Mouse (Mus musculus): ENCODE results near the gene Foxf1. TPM values are rescaled to one million over a fixed set of nuclear protein-coding genes. Genes with fewer than 3 reads are reported as not detected.

The Foxf1 gene
- polyA plus RNA-seq, 1 experiment: 2.1 TPM

DNA sequence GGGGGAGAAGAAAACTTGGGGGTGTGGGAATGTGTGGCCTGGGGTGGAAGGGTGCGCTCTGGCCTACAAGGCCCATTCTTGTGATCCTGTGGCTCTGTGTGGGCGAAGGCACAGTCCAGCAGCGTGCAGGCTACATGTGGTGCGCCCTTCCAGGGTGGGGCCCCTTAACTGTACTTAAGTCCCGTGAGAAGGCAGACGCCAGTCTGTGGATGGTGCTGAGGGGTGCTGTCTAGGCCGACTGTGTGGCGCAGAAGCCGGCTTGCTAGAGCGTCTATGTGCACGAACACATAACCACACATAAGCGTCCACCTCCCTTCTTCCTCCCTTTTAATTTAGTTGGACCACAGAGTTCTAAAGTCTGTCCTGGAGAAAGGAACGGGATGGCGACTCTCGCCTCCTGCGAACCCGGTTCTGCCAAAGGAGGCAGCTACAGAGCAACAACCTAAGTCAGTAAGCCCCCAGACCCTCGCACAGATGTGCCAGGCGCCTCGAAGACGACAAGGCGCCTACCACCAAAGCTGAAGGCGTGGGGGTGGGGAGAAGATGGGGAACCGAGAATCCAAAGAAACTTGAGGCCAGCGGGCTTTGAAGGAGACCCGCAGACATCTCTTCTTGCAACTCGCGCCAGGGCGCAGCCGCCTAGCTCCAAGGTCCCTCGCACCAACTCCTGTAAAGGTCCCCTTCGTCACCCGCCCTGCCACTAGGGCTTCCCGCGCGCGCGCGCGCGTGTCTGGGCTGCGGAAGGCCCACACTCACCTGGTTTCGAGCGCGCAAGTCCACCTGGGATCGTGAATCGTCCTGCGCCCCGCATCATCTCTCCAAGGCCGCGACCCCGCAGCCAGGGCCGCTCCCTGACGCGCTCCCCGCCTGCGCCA is 1.7 kb upstream of the Foxf1 start:
- no peak for DNase-seq (ENCODE audit: extremely low spot score in 1 of 2, low spot score in 1 of 2)

DNA sequence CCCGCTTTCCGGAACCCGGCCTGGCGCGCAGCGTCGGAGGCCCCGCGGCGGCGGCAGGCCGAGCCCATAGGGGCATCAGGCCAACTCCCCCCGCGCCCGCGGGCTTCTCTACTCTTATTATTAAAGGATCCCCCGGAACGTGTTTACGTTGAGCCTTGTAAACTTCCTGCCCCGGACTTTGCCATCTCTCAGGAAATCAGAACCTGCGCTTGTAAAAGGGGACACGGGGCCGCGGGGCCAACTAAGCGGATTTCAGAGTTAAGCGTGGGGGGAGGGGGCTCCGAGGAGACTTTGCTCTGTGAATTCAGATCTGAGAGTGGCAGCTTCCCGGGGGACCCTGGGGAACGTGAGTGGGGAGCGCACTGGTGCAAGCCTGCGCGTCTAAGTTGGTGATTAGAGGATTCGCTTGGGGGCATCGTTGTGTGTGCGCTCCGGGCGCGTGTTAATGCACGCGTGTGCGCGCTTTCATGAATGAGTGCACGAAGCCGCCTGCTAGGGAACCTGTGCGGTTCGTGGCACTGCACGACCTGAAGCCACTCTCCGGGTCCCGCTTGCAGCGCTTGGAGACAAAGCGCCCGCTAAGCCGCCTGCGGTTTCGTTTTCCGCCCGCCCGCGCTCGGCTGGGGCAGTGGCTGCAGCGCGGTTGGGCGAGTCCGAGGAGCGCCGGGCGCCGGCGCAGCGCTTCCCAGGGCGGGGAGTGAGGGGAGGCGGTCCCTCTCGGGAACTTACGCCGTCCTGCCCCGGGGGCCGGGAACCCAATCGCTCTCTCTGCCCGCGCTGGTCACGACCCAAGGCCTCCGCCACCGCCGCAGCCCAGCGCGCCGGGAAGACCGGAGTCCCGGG is 872 bp upstream of the Foxf1 start:
- no peak for DNase-seq (ENCODE audit: extremely low spot score in 1 of 2, low spot score in 1 of 2)

DNA sequence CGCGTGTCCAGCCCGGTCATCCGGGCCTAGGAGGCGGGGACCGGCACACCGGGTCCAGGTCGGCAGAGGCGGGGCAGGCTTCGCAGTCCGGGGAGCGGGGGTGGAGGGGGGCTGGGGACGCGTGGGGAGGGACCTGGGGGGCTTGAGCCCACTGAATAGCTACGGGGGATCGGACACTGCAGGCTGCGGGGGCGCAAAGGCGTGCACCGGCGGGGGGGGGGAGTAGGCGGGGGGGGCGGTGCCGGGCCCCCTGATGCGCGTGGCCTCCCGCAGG is 313 bp upstream of the Foxf1 start:
- DNase-seq (ENCODE audit: extremely low spot score in 1 of 2, low spot score in 1 of 2): no peak

DNA sequence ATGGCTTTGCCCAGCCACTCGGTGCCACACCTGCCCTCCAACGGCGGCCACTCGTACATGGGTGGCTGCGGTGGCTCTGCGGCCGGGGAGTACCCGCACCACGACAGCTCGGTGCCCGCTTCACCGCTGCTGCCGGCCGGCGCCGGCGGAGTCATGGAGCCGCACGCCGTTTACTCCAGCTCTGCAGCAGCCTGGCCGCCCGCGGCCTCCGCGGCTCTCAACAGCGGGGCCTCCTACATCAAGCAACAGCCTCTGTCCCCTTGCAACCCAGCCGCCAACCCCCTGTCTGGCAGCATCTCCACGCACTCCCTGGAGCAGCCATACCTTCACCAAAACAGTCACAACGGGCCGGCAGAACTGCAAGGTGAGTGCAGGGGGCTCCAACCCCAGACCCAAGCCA is 825 bp downstream of the Foxf1 start:
- no peak for DNase-seq (ENCODE audit: extremely low spot score in 1 of 2, low spot score in 1 of 2)

DNA sequence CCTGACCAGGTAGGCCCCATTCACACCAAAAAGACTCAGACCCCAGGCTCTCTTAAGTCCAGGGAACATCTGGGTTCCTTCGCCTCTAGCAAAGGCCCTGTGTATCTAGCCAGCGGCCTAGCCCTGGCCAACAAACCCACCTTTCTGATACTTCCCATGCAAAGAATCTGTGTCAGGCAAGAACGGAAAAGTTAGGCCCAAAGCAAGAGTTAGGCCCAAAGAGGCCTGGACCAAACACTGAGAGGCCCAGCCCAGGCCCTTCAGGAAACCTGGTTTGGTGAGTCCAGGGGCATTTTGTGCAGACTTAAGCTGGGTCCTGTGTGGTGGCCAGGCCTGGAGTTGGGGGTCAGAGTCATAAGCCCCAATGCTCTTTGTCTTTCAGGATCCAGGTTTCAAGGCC is 1.4 kb downstream of the Foxf1 start:
- DNase-seq (ENCODE audit: extremely low spot score in 1 of 2, low spot score in 1 of 2): no peak

DNA sequence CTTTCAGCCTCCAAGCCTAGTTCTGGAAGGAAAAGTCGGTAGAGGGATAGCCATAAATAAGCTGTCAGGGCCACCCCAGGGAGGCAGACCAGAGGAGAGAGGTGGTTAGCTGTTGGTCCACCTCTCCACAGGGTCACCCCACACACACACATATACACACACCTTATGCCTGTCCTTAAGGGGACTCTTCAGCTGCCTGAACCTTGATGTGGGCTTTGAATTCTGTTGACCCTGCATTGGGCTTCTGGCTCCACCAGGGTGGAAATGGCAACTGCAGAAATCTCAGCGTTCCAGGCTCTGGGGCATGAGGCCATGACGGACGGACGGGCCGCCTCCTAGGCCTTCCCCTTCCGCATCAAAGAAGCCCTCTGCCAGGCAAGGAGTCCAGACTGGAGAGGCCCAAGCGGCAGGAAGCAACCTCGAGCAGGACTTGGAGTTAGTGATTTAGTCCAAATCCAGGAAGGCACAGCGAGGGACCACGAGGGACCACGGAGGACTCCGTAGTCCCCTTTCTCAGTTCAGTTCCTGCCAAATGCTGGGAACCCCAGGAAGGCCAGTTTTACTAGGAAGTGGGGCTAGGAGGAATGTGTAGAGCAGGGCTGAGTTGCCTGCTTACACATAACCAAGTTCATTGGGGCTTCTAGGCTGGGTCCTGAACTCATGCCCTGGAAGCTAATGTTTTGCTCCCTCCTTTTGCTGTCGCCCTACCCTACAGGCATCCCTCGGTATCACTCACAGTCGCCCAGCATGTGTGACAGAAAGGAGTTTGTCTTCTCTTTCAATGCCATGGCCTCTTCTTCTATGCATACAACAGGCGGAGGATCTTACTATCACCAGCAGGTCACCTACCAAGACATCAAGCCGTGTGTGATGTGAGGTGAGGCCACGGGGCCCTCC is 2.1 kb downstream of the Foxf1 start:
- no peak for DNase-seq (ENCODE audit: extremely low spot score in 1 of 2, low spot score in 1 of 2)

DNA sequence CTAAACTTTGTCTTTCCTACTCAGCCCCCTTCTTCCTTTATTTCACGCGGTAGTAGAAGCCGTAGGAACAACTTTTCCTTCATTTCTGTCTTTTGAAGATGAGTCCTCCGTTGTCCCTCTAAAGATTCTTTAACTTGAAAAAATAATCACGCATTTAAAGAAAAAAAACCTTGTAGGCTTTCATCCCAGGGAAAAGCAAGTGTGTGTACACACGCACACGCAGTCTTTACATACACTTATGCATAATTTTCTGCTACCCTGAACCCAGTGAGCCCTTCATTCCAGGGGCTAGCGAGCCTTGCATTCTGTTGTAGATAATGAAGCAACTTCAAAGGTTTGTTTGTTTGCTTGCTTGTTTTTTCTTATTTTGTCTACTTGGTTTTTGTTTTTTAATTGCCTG is 4.1 kb downstream of the Foxf1 start:
- no peak for DNase-seq (ENCODE audit: extremely low spot score in 1 of 2, low spot score in 1 of 2)

DNA sequence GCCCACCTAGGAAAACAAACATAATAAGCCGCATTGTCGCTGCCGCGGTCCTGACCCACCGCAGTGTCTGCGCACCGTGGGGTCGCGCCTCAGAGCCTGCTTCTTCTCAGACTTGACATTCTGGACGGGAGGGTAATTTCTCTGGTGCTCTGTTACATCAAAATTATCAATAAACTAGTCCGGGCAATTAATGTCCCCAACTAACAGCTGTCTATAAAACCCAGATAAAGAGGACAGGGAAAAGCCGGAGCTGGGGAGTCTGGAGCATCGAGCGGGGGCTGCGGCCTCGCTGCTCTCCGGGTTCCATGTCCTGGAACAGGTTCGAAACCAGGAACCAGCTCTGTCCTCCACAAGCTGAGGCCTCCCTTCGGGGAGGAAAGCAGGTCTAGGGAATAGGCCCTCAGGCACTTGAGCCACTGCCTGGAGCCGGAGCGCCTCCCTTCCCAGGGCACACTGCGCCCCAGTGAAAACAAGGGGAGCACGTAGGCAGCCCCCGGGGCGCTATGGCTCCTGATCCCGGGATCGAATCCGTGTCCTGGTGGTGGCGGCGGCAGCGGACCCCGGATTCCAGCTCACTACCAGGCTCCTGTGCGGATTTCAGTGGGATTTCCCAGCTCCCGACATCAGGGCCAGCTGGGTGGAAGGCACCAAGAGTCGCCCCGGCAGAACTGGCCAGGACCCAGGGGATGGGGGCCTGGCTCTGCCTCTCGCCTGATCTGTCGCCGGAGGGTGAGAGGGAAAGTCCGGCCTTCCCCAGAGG is 4.9 kb downstream of the Foxf1 start:
- no peak for DNase-seq (ENCODE audit: extremely low spot score in 1 of 2, low spot score in 1 of 2)

DNA sequence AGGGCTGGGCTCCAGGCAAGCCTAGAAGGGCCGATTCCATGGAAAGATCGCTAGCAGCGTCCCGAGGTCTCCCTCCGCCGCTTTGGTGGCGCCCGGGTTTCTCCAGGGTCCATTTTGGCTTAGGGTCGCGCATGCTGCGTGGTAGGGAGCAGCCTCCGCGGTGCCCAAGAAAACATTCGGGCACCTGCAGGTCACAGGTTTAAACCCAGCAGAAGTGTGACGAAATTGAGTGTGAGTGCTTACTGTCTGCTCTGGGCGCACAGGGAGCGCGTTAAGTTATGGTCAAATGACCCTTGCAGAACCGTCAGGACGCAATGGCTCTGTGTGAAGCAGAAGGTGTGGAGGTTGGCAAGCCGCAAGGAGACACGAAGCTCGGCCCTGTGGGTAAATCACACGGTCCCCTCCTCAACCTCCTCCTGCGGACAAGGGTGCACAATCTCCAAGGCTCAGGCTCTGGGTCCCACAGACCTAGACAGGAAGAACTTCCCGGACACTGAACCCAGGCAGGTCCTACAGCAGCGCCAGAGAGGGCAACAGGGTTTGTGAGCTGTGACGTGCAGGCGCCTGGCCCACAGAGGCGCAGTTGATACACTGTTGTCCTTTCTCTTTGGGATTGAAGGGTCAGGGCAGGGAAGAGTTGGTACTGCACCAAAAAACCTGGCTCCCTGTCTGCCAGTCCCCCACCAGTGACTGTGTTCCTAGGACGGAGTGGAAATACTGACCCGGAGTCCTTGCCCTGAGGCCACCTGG is 5.6 kb downstream of the Foxf1 start:
- DNase-seq (ENCODE audit: extremely low spot score in 1 of 2, low spot score in 1 of 2): no peak

DNA sequence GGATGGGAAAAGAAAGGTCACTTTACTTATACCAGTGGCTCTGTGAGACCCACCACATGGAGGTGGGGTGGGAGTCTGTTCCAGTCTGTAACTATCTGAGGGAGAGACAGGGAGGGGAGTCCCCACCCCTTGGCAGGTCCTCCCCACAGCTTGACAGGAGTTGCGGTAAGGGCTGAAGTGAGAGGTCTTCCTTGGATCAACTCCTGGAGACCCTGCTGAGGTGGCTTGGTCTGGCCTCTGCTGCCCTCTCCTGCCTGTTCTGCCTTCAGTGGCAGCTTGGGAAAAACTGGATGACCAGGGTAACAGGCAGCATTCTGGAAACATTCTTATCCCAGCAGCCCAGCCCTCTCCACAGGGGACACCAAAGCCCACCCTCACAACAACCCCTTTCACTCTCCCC is 6.5 kb downstream of the Foxf1 start:
- no peak for DNase-seq (ENCODE audit: extremely low spot score in 1 of 2, low spot score in 1 of 2)

DNA sequence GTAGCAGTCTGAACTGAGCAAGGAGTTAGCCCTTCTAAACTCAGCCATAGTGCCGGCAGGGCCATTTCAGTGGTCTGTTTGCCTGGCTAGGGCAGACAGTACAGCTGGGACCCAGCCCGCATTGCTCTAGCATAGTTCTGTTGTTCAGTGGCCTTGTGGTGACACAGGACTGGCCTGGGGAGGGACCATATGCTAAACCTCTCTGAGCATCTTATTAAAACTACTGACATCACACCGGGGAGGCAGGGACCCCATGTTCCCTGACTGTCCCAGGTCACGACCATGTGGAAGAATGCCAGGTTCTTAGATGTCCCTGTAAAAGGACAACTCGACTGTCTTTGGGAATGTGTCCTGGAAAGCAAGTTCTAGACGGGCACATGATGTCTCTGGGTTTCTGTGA is 8.0 kb downstream of the Foxf1 start:
- DNase-seq (ENCODE audit: extremely low spot score in 1 of 2, low spot score in 1 of 2): no peak

DNA sequence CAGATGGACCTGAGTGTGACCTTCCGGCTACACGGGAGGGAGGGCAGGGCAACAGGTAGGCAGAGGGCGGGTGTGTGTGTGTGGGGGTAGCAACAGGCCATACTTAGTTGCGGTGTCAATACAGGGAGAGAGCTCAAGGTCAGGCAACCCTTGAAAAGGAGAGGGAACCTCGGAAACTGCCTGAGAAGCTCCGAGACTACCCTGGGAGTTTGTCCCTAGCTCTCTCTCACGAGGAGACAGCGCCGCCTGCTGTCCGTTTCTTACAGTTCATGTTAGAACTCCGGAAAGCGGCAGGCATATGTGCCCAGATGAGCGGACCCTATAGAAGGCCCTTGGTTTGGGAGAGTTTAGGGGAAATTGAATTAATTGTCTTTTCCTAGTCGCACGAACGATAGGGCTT is 8.4 kb downstream of the Foxf1 start:
- DNase-seq (ENCODE audit: extremely low spot score in 1 of 2, low spot score in 1 of 2): peak; percentile 38 to 92

DNA sequence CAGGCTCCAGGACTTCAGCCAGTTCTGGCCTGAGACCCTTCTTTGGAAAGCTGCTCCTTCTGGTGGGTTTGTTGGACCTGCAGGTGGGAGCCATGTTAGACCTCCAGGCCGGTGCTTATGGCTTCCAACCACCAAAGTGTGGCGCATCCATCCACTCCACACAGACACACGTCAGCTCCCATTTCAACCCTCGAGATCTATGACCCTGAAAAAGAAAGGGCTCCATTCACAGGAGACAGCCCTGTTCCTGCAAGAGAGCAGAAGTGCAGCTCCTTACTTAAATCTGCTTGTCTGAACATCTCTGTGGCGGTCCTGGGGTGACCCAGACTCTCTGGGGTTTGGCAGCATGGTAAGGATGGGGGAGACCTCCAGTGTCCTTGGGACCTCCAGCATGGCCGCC is 9.3 kb downstream of the Foxf1 start:
- no peak for DNase-seq (ENCODE audit: extremely low spot score in 1 of 2, low spot score in 1 of 2)

DNA sequence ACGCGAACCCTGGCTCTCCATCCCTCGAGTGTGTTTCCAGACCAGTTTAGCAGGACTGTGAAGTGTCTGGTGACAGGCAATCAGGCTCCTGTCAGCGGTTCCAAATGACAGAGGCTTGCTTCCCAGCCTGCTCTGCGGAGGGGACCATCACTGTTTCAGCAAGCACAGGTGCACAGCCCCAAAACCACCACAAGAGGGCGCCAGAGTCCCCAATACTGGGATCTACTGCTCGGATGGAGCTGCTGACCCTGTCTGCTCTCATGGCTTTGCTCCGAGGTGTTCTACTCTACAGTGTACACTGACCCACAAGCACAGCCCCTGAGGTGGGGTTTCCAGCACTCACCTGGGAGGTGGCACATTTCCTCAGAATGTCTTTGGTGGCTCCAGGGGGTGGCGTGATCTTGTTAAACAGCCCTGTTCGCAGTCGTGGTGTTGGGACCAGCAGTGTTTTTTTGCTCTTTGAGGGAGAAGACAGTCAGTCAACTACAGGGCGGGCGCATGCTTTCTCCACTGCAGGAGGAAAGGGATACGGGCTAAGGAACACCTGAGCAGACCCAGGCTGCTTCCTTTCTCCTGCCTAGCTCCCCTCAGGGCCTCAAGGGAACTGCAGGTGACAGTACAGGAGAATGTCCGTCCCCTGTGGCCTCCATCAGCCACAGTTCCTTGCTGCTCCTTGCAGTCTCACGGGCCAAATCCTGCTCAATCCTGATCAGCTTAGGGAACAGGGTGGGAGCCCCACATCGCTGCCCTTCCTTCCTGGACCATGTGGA is 20.0 kb downstream of the Foxf1 start:
- DNase-seq (ENCODE audit: extremely low spot score in 1 of 2, low spot score in 1 of 2): peak; percentile 28 to 84

DNA sequence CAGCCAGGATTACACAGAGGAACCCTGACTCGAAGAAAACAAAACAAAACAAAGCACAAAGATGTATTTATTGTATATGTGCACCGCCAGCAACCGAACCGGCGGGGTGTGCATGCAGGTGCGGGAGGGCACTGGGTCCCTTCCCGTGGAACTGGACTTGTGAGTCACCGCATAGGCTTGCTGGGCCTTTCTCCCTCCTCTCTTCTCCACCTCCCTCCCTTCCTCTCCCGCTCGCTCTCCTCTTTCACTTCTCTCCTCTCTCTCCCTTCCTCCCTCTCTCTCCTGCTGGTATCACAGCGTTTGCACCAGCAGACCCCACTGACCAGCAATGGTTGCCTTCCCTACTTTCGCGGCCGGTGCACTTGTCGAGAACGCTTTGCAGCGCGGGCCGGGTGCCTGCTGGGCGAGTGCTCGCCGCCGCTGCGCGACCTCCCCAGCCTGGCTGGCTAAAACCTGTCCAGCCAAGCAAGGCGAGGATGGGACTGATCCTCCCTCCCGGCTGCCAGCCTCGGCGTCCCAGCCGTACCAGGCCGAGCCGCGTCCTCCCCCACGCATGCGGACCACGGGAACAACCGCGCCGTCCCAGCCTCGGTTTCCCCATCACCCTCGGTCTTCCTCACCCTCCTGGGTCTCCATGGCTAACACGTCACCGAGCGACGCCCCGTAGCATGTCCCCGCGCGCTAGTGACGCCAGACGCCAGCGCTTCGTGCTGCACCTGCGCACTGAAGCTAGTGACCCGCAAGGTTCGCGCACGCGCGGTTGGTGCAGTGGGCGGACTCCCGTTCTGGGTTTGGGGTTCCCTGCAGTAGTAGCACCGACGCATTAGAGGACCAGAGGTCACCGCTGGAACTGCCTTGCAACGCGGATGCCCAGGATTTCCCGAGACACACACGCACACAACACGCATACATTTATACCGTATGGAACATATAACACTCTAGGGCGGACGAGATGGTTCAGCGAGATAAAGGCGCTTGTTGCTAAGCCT is 23.8 kb downstream of the Foxf1 start, which contains the start of gene Mthfsd:
TSS of gene Mthfsd (minus strand) at position 725 of the 989 bp plus-strand sequence.
- peak; percentile 97 to 100 for DNase-seq (ENCODE audit: extremely low spot score in 1 of 2, low spot score in 1 of 2)

DNA sequence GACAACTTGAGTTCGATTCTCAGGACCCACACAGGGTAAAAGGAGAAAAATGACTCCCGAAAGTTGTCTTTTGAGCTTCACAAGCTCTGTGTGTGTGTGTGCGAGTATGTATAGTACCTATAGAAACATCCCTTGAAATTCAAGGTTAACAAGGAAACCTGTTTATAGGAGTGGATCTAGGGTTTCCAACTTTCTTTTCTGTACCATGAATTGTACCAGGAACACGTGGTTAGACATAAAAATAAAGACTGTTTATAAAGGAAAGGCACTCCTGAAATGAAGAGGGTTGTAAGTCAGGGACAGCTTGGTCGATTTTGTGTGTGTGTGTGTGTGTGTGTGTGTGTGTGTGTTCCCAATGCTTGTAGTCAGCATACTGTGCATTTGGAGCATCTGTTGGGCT is 24.5 kb downstream of the Foxf1 start:
- DNase-seq (ENCODE audit: extremely low spot score in 1 of 2, low spot score in 1 of 2): no peak

DNA sequence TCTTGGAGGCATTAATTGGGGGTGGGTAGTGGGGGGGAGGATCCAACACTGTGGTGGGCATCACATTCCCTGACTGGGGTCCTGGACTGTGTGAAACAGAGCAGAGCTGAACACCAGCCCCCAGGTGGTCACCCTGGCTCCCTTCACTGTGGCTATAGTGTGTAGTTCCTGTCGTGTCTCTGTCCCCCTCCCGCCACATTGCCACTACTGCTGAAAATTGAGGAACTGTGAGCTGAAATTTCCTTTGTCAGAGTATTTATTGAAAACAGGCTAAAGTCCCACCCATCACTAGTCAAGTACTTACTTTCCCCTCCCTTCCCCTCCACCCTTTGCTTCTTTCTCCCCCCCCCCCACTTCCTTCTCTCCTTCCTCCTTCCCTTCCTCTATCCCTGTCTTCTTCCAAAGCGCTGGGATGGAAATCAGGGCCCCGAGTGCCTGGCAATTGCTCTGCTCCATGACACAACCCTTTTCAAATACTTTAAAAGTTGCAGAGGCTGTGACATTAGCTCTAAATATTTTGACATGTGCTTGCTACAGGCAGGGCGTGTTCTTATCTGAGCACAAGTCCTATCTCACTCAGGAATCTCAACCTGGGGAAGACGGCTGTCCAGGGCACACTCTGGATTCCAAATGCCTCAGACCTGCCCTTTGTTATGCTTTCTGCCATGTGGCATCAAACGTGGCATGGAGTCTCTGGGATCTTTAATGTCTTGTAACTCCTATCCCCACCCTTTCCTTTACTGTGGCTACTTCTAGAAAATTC is 27.1 kb downstream of the Foxf1 start:
- DNase-seq (ENCODE audit: extremely low spot score in 1 of 2, low spot score in 1 of 2): no peak

Data from frontal cortex, adult 2 months (tissue).